Mouse (Mus musculus): ENCODE data around the gene Rtl1.
A peak's percentile ranks its signal among the peaks of the same experiment; 100 is the strongest.

DNA sequence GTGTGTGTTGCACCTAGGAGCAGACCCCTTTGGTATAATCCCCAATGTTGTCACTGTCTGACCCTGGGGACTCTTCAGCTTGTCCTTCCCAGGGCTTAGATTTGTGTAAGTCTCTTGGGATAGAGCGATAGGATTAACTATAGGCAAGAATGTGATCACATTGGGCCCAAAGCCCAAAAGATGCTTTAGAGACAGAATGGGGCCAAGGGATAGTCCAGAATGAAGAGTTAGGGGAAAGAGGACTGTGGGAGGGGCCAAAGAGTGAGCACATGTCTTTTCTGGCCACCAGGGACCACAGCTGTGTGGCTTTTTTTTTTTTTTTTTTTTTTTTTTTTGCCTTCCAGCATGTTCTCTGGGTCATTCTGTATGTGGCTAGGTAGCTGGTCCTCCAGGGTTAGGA, 46.6 kb downstream of the Rtl1 start:
- no peak for TF ChIP-seq ZC3H11A (IDR thresholded peaks at IDR 0.05; ENCODE audit: borderline replicate concordance, low read depth, low read length)
- TF ChIP-seq ZNF384 (IDR thresholded peaks at IDR 0.05; ENCODE audit: low read depth, low read length), result peak; percentile 76; the same call in 1 of the 2 replicates
- TF ChIP-seq MAFK (IDR thresholded peaks at IDR 0.05; ENCODE audit: insufficient read depth, low read depth, low read length), result no peak
- no peak for TF ChIP-seq CHD2 (IDR thresholded peaks at IDR 0.05; ENCODE audit: low read depth, low read length)
- no peak for TF ChIP-seq HCFC1 (IDR thresholded peaks at IDR 0.05; ENCODE audit: borderline replicate concordance, insufficient read depth, low read length)

Data from ES-E14 (cell line).